Mouse (Mus musculus): ENCODE results near the gene Zzz3. TPM values are rescaled to one million over a fixed set of nuclear protein-coding genes. Genes with fewer than 3 reads are reported as not detected.

Gene Zzz3
- 10 to 100 TPM; 11.0 to 11.5 TPM for total RNA-seq (2021)
- long read RNA-seq, experiment 1, full-length matches to known transcripts, result 1 of 9 reads
- long read RNA-seq, experiment 1, partial matches to known transcripts, result 4 of 9 reads
- long read RNA-seq, experiment 1, other reads (novel, unspliced or antisense), result 4 of 9 reads
- long read RNA-seq, experiment 2, full-length matches to known transcripts, result 4 of 10 reads
- long read RNA-seq, experiment 2, partial matches to known transcripts, result 0 of 10 reads
- long read RNA-seq, experiment 2, other reads (novel, unspliced or antisense), result 6 of 10 reads

- peak; percentile 81 to 88 for DNase-seq
- intact Hi-C loops (cut with DNase I), result loop anchor here (2.0 kb wide), 1 partner anchor 81 kb away; no protein-coding TSS in a partner anchor
Measured at GRCm38 (mm10) chr3:152395350-152396277, at the start of gene Zzz3. Zzz3 (plus strand) TSS chr3:152395473.

GRCm38 (mm10) chr3:152345732-152346632 is 49.3 kb upstream of the Zzz3 start, which contains the start of gene Usp33:
Usp33 (plus strand) TSS chr3:152346478.
- intact Hi-C loops (cut with DNase I), result no loop called here
- DNase-seq, result peak; percentile 93 to 94

- intact Hi-C loops (cut with DNase I), result no loop called here
- peak; percentile 9 to 48 for DNase-seq
Measured at GRCm38 (mm10) chr3:152346633-152347141, 48.6 kb upstream of the Zzz3 start.

- intact Hi-C loops (cut with DNase I), result no loop called here
- DNase-seq, result no peak
Measured at GRCm38 (mm10) chr3:152347227-152347626, 48.0 kb upstream of the Zzz3 start.

GRCm38 (mm10) chr3:152348011-152348830 is 47.1 kb upstream of the Zzz3 start:
- intact Hi-C loops (cut with DNase I), result no loop called here
- no peak for DNase-seq

- intact Hi-C loops (cut with DNase I), result no loop called here
- no peak for DNase-seq
Measured at GRCm38 (mm10) chr3:152350431-152350830, 44.8 kb upstream of the Zzz3 start.

GRCm38 (mm10) chr3:152350966-152351365 is 44.3 kb upstream of the Zzz3 start:
- no peak for DNase-seq
- intact Hi-C loops (cut with DNase I), result no loop called here

GRCm38 (mm10) chr3:152352289-152352688 is 43.0 kb upstream of the Zzz3 start:
- no peak for DNase-seq
- intact Hi-C loops (cut with DNase I), result no loop called here

- no peak for DNase-seq
Measured at GRCm38 (mm10) chr3:152353434-152354177, 41.7 kb upstream of the Zzz3 start.

GRCm38 (mm10) chr3:152355361-152355760 is 39.9 kb upstream of the Zzz3 start:
- no peak for DNase-seq
- intact Hi-C loops (cut with DNase I), result no loop called here

More at GRCm38 (mm10) chr3:152353434-152354177, 41.7 kb upstream of the Zzz3 start:
- intact Hi-C loops (cut with DNase I), result no loop called here

- intact Hi-C loops (cut with DNase I), result no loop called here
Measured at GRCm38 (mm10) chr3:152356751-152357150, 38.5 kb upstream of the Zzz3 start.

GRCm38 (mm10) chr3:152359151-152359550 is 36.1 kb upstream of the Zzz3 start:
- DNase-seq, result peak; percentile 20 to 41
- intact Hi-C loops (cut with DNase I), result no loop called here

More at GRCm38 (mm10) chr3:152356751-152357150, 38.5 kb upstream of the Zzz3 start:
- DNase-seq, result no peak

- intact Hi-C loops (cut with DNase I), result no loop called here
- no peak for DNase-seq
Measured at GRCm38 (mm10) chr3:152364181-152364580, 31.1 kb upstream of the Zzz3 start.

- no peak for DNase-seq
- intact Hi-C loops (cut with DNase I), result no loop called here
Measured at GRCm38 (mm10) chr3:152376063-152376462, 19.2 kb upstream of the Zzz3 start.

GRCm38 (mm10) chr3:152384106-152384505 is 11.2 kb upstream of the Zzz3 start:
- intact Hi-C loops (cut with DNase I), result no loop called here

GRCm38 (mm10) chr3:152396278-152396987 is 1.2 kb downstream of the Zzz3 start:
- DNase-seq, result peak; percentile 96 to 100
- intact Hi-C loops (cut with DNase I), result loop anchor here (2.0 kb wide), 1 partner anchor 80 kb away; no protein-coding TSS in a partner anchor

More at GRCm38 (mm10) chr3:152384106-152384505, 11.2 kb upstream of the Zzz3 start:
- DNase-seq, result no peak

- intact Hi-C loops (cut with DNase I), result loop anchor here (2.0 kb wide), 1 partner anchor 80 kb away; no protein-coding TSS in a partner anchor
Measured at GRCm38 (mm10) chr3:152396988-152397314, 1.7 kb downstream of the Zzz3 start.

More at GRCm38 (mm10) chr3:152396988-152397314, 1.7 kb downstream of the Zzz3 start:
- DNase-seq, result peak in 1 of 2 experiments; percentile 27

All from gastrocnemius, postnatal 36 days (tissue).